In the genomic region with DNA sequence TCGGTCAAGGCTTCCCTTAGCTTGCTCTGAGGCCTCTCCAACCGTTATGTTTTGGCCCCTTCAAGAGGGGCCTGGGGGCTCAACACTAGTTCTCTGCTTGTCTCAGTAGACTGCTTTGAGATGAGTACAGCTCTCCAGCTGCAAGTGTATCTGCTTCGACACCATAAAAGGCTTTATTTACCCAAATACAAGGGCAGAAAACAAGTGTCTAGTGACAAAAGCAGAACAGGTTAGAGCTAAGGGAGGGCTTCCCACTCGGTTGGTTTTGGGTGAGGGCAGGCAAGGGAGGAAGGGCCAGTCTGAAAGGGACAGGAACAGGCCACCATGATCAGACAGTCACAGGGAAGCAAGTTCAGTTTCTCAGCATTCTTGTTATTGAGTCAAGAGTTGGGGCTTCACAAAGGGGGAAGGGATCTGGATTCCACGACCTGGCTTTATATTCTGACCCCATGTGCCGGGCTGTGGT, we compare ENCODE assay signal across 8 mouse cellular contexts. TPM values are rescaled to one million over a fixed set of nuclear protein-coding genes. Genes with fewer than 3 reads are reported as not detected.
A peak's percentile ranks its signal among the peaks of the same experiment; 100 is the strongest.
DNase-seq lines count a peak whose midpoint lies in the region; ATAC-seq and TF ChIP-seq lines count a peak whose summit lies in the region.

No protein-coding gene starts in this region.

- H3K4me3 ChIP-seq in liver, adult 2 months (ENCODE audit: insufficient read depth, low read depth, low read length) = peak overlapping the region; percentile 57
- peak overlapping the region; percentile 77 for H3K4me3 ChIP-seq in embryonic facial prominence, embryonic 15.5 days (replicated peaks)
- peak overlapping the region; percentile 74 for H3K4me3 ChIP-seq in hindbrain, embryonic 15.5 days
- H3K4me3 ChIP-seq in stomach, postnatal 0 days (ENCODE audit: low read depth, low read length) = peak overlapping the region; percentile 66

- H3K79me2 ChIP-seq in liver, adult 2 months (ENCODE audit: control insufficient read depth, insufficient read depth, low read length) = no peaks in the 10 kb centered on the region

- TF ChIP-seq CTCF in liver, adult 2 months (IDR thresholded peaks at IDR 0.05; ENCODE audit: low read depth, low read length) = no peak
- TF ChIP-seq CTCF in stomach, postnatal 0 days (IDR thresholded peaks at IDR 0.05; ENCODE audit: low read depth) = no peak

- peak overlapping the region; percentile 90 for H3K27ac ChIP-seq in liver, adult 2 months (replicated peaks; ENCODE audit: insufficient read depth, low read depth, low read length)
- peak overlapping the region; percentile 96 for H3K27ac ChIP-seq in embryonic facial prominence, embryonic 15.5 days (replicated peaks)
- peak overlapping the region; percentile 97 for H3K27ac ChIP-seq in hindbrain, embryonic 15.5 days (replicated peaks)
- H3K27ac ChIP-seq in stomach, postnatal 0 days (replicated peaks) = peak overlapping the region; percentile 96

- no peak for TF ChIP-seq POLR2A in liver, adult 2 months (IDR thresholded peaks at IDR 0.05; ENCODE audit: extremely low read depth, insufficient read depth, low read length)

- WGBS in liver, adult 2 months = 69% methylated on average over 6 of the region's 6 CpGs
- WGBS in embryonic facial prominence, embryonic 15.5 days = 16% methylated on average over 6 of the region's 6 CpGs
- 4% methylated on average over 6 of the region's 6 CpGs for WGBS in hindbrain, embryonic 15.5 days
- 20% methylated on average over 6 of the region's 6 CpGs for WGBS in stomach, postnatal 0 days

- H3K9me3 ChIP-seq in embryonic facial prominence, embryonic 15.5 days (replicated peaks) = no peaks in the 10 kb centered on the region
- H3K9me3 ChIP-seq in hindbrain, embryonic 15.5 days = no peaks in the 10 kb centered on the region
- no peaks in the 10 kb centered on the region for H3K9me3 ChIP-seq in stomach, postnatal 0 days (ENCODE audit: control insufficient read depth, low read length)

- TF ChIP-seq EP300 in stomach, postnatal 0 days (optimal IDR thresholded peaks at IDR 0.05) = no peak

- peaks cover 4% of the 10 kb centered on the region for H3K4me1 ChIP-seq in liver, adult 2 months (ENCODE audit: control insufficient read depth, insufficient read depth, low read length)
- peaks cover 31% of the 10 kb centered on the region for H3K4me1 ChIP-seq in embryonic facial prominence, embryonic 15.5 days
- peaks cover 48% of the 10 kb centered on the region for H3K4me1 ChIP-seq in hindbrain, embryonic 15.5 days (replicated peaks)
- H3K4me1 ChIP-seq in stomach, postnatal 0 days (replicated peaks; ENCODE audit: control insufficient read depth, insufficient read depth) = peaks cover 4% of the 10 kb centered on the region

- DNase-seq in liver, adult 2 months (ENCODE audit: extremely low read depth, low read depth, low spot score) = peak; percentile 19
- DNase-seq in liver (no peak), adipocyte (ENCODE audit: low spot score) (no peak)
- peak; percentile 34 for DNase-seq in lung, postnatal 25 days (ENCODE audit: low spot score)
- no peak for DNase-seq in stomach, postnatal 0 days (ENCODE audit: low spot score)
- DNase-seq in urinary bladder, postnatal 4 days (ENCODE audit: low spot score in 2 of 2) = no peak

- peak overlapping the region; percentile 48 for H3K9ac ChIP-seq in liver, adult 2 months (ENCODE audit: low read depth, low read length)
- peak overlapping the region; percentile 74 for H3K9ac ChIP-seq in embryonic facial prominence, embryonic 15.5 days
- H3K9ac ChIP-seq in hindbrain, embryonic 15.5 days = peak overlapping the region; percentile 76
- peak overlapping the region; percentile 89 for H3K9ac ChIP-seq in stomach, postnatal 0 days (ENCODE audit: low read length)

- no peaks in the 10 kb centered on the region for H3K27me3 ChIP-seq in liver, adult 2 months (ENCODE audit: control insufficient read depth, insufficient read depth, low read length)
- no peaks in the 10 kb centered on the region for H3K27me3 ChIP-seq in embryonic facial prominence, embryonic 15.5 days
- no peaks in the 10 kb centered on the region for H3K27me3 ChIP-seq in hindbrain, embryonic 15.5 days
- no peaks in the 10 kb centered on the region for H3K27me3 ChIP-seq in stomach, postnatal 0 days (ENCODE audit: control insufficient read depth, insufficient read depth, low read length)

- no peak for ATAC-seq in embryonic facial prominence, embryonic 15.5 days (ENCODE audit: insufficient number of reproducible peaks, low FRiP score, low TSS enrichment, low read depth)
- ATAC-seq in hindbrain, embryonic 15.5 days (ENCODE audit: low FRiP score, low read depth) = no peak
- ATAC-seq in stomach, postnatal 0 days (ENCODE audit: low FRiP score, low TSS enrichment) = no peak; the same call in 1 of the 2 replicates

- no peaks in the 10 kb centered on the region for H3K36me3 ChIP-seq in liver, adult 2 months (ENCODE audit: control insufficient read depth, insufficient read depth, low read length)
- peaks cover 27% of the 10 kb centered on the region for H3K36me3 ChIP-seq in embryonic facial prominence, embryonic 15.5 days
- peaks cover 29% of the 10 kb centered on the region for H3K36me3 ChIP-seq in hindbrain, embryonic 15.5 days
- H3K36me3 ChIP-seq in stomach, postnatal 0 days (ENCODE audit: control insufficient read depth, insufficient read depth, low read length) = peaks cover 11% of the 10 kb centered on the region

- peak overlapping the region; percentile 71 for H3K4me2 ChIP-seq in embryonic facial prominence, embryonic 15.5 days (replicated peaks)
- peak overlapping the region; percentile 82 for H3K4me2 ChIP-seq in hindbrain, embryonic 15.5 days
- peak overlapping the region; percentile 80 for H3K4me2 ChIP-seq in stomach, postnatal 0 days (replicated peaks; ENCODE audit: low read depth)

RNA-seq across cellular contexts. Expression of a gene that starts 1.4 kb away (rescaled TPM):
- total RNA-seq in liver, adult 2 months (2014; rRNA removed) = 5.2 and 6.8 TPM in 2 replicates
- 4.6 and 8.0 TPM in 2 replicates for polyA plus RNA-seq in liver, adult 2 months (2012; rRNA removed)
- polyA plus RNA-seq in embryonic facial prominence, embryonic 15.5 days (2015; fragmentation: Nextera tagmentation; extraction: Ambion mirVana) = 36.7 and 47.0 TPM in 2 replicates
- polyA plus RNA-seq in hindbrain, embryonic 15.5 days (2015; fragmentation: Nextera tagmentation; extraction: Ambion mirVana) = 47.8 and 49.5 TPM in 2 replicates
- 26.1 and 30.6 TPM in 2 replicates for polyA plus RNA-seq in stomach, postnatal 0 days (2015; fragmentation: Nextera tagmentation; extraction: Ambion mirVana)

Comparison
In these comparisons a context has a peak if more than half of its experiments do, and no peak if none do; other contexts are left out.
1. DNase-seq: peak in liver, adult 2 months (single experiment) and lung, postnatal 25 days (single experiment); none in liver (single experiment), stomach, postnatal 0 days (single experiment), urinary bladder, postnatal 4 days (0 of 2) and adipocyte (single experiment).
2. Peak in every context shown above with its lines, with median percentiles within 50 percentile points of each other: H3K27ac ChIP-seq, H3K4me3 ChIP-seq, H3K9ac ChIP-seq and H3K4me2 ChIP-seq.